Comparison of ENCODE assay signal across 8 mouse cellular contexts in genomic region chr15:38594095-38594494, GRCm38 (mm10).
A peak's percentile ranks its signal among the peaks of the same experiment; 100 is the strongest.
DNase-seq lines count a peak whose midpoint lies in the region; ATAC-seq lines count a peak whose summit lies in the region.

No protein-coding gene starts in this region.

- H3K4me2 ChIP-seq in heart, embryonic 12.5 days = 0 out of 2 replicates have a peak overlapping the region, but pooled peaks have one; percentile 18

- H3K9me3 ChIP-seq in heart, embryonic 12.5 days (replicated peaks) = peaks cover 18% of the 10 kb centered on the region

- H3K27me3 ChIP-seq in heart, embryonic 12.5 days (replicated peaks) = no peaks in the 10 kb centered on the region

- H3K4me1 ChIP-seq in heart, embryonic 12.5 days (replicated peaks) = peaks cover 46% of the 10 kb centered on the region

- peak; percentile 63 for ATAC-seq in heart, embryonic 12.5 days (ENCODE audit: insufficient number of reproducible peaks, low FRiP score)
- no peak for ATAC-seq in granulocyte monocyte progenitor cell, adult 5-6 weeks (replicated peaks; ENCODE audit: poor library complexity, severe bottlenecking)

- DNase-seq in 3134 (ENCODE audit: extremely low read depth, insufficient read length, low spot score) = peak; percentile 83
- peak; percentile 78 for DNase-seq in NIH3T3 (ENCODE audit: low read depth)
- peak; percentile 65 to 80 for DNase-seq in kidney, postnatal 4 days
- DNase-seq in cerebellum, adult 9-10 months = no peak
- no peak for DNase-seq in thymus, postnatal 25 days
- DNase-seq in layer of hippocampus, adult 9-10 months (ENCODE audit: low spot score) = no peak

- no peaks in the 10 kb centered on the region for H3K36me3 ChIP-seq in heart, embryonic 12.5 days

- H3K4me3 ChIP-seq in heart, embryonic 12.5 days = no peak overlapping the region

- H3K9ac ChIP-seq in heart, embryonic 12.5 days = no peak overlapping the region

- 39% methylated on average over 11 of the region's 11 CpGs for WGBS in heart, embryonic 12.5 days

- peak overlapping the region; percentile 84 for H3K27ac ChIP-seq in heart, embryonic 12.5 days (ENCODE audit: poor library complexity, severe bottlenecking)

Comparison
In these comparisons a context has a peak if more than half of its experiments do, and no peak if none do; other contexts are left out.
1. DNase-seq: peak in 3134 (single experiment), NIH3T3 (single experiment) and kidney, postnatal 4 days (2 of 2); none in cerebellum, adult 9-10 months (single experiment), thymus, postnatal 25 days (single experiment) and layer of hippocampus, adult 9-10 months (single experiment).